Mouse (Mus musculus) stomach, embryonic 15.5 days (tissue): ENCODE measurements around the gene Tmem51. TPM values are rescaled to one million over a fixed set of nuclear protein-coding genes. Genes with fewer than 3 reads are reported as not detected.
"Not testable (repeated sequence)": the region's sequence is repeated elsewhere in the genome, so short reads cannot be mapped to it uniquely, and the experiment has no call there.

Experiments
- ATAC-seq: fragments of 200-750 bp; cut with Nextera tagmentation; 2 replicates; pipeline ENCODE4 v1.8.0; 2017; ENCODE audit warnings: low read depth, moderate number of reproducible peaks, moderate TSS enrichment; ENCODE audit not compliant: insufficient read depth, low FRiP score
- H3K27ac ChIP-seq: fragments of 300-500 bp; sonication (generic); 2 replicates; pipeline ENCODE4 v1.5.1; 2015; ENCODE audit warnings: mild to moderate bottlenecking, inconsistent platforms
- H3K27me3 ChIP-seq: fragments of 300-500 bp; sonication (generic); replicated peaks from 2 replicates; pipeline ENCODE4 v1.6.1; 2015; ENCODE audit warnings: inconsistent platforms
- H3K36me3 ChIP-seq: fragments of 300-500 bp; sonication (generic); 2 replicates; pipeline ENCODE4 v1.6.1; 2015; ENCODE audit warnings: inconsistent platforms
- H3K4me1 ChIP-seq: fragments of 300-500 bp; sonication (generic); 2 replicates; pipeline ENCODE4 v1.6.1; 2015; ENCODE audit warnings: inconsistent platforms
- H3K4me2 ChIP-seq: fragments of 300-500 bp; sonication (generic); 2 replicates; pipeline ENCODE4 v1.6.1; 2015; ENCODE audit warnings: mild to moderate bottlenecking, inconsistent platforms
- H3K4me3 ChIP-seq: fragments of 300-500 bp; sonication (generic); replicated peaks from 2 replicates; pipeline ENCODE4 v1.5.1; 2015; ENCODE audit warnings: inconsistent platforms
- H3K9ac ChIP-seq: fragments of 300-500 bp; sonication (generic); 2 replicates; pipeline ENCODE4 v1.6.1; 2015; ENCODE audit warnings: inconsistent platforms
- H3K9me3 ChIP-seq: fragments of 300-500 bp; sonication (generic); 2 replicates; pipeline ENCODE4 v1.6.1; 2016; ENCODE audit warnings: inconsistent platforms
- WGBS: fragments of 180-500 bp; shearing (Covaris S2); methylation state at CpG from one replicate; pipeline ENCODE4 v1.1.7; 2015; 5-methylcytosine and 5-hydroxymethylcytosine counted together
- polyA plus RNA-seq: library from polyadenylated mRNA; unstranded; fragments of >200 nt; fragmentation: Nextera tagmentation; extraction: Ambion mirVana; gene quantifications from 2 replicates; pipeline ENCODE4 v1.2.1, GENCODE M21; 2015

The Tmem51 gene
- polyA plus RNA-seq, 1 experiment from 2014 or later, result 62.4 TPM

- no peak for ATAC-seq
- H3K27ac ChIP-seq, result peak overlapping the region; percentile 44; the same call in 1 of the 2 replicates
- no peak overlapping the region for H3K9ac ChIP-seq
These were observed 83.5 kb downstream of the Tmem51 start for GRCm38 (mm10) chr4:142000581-142000980.

GRCm38 (mm10) chr4:141999494-142000074 is 84.5 kb downstream of the Tmem51 start:
- Histone ChIP-seq H3K27me3 (no peaks in the 10 kb centered on the region), H3K9ac (no peak overlapping the region), H3K27ac (peak overlapping the region; percentile 95), H3K4me3 (no peak overlapping the region), H3K36me3 (no peaks in the 10 kb centered on the region), H3K4me2 (no peak overlapping the region), H3K4me1 (peaks cover 9% of the 10 kb centered on the region; the same call in 1 of the 2 replicates), H3K9me3 (no peaks in the 10 kb centered on the region)
- WGBS, result 39% methylated on average over 7 of the region's 7 CpGs
- peak; percentile 84 for ATAC-seq

More at GRCm38 (mm10) chr4:142000581-142000980, 83.5 kb downstream of the Tmem51 start:
- Histone ChIP-seq H3K27me3 (no peaks in the 10 kb centered on the region), H3K9me3 (no peaks in the 10 kb centered on the region), H3K36me3 (no peaks in the 10 kb centered on the region), H3K4me2 (no peak overlapping the region), H3K4me3 (no peak overlapping the region), H3K4me1 (peaks cover 9% of the 10 kb centered on the region; the same call in 1 of the 2 replicates)
- 54% methylated on average over 9 of the region's 9 CpGs for WGBS

- Histone ChIP-seq H3K4me1 (peaks cover 9% of the 10 kb centered on the region; the same call in 1 of the 2 replicates), H3K36me3 (no peaks in the 10 kb centered on the region), H3K27me3 (no peaks in the 10 kb centered on the region), H3K9me3 (no peaks in the 10 kb centered on the region), H3K9ac (no peak overlapping the region), H3K27ac (peak overlapping the region; percentile 2), H3K4me3 (no peak overlapping the region), H3K4me2 (peak overlapping the region; percentile 8; the same call in 1 of the 2 replicates)
- WGBS, result 21% methylated on average over 11 of the region's 11 CpGs
- ATAC-seq, result no peak
These were observed 85.8 kb downstream of the Tmem51 start for GRCm38 (mm10) chr4:141998282-141998821.

- H3K36me3 ChIP-seq, result no peaks in the 10 kb centered on the region
- peak overlapping the region; percentile 9 for H3K27ac ChIP-seq
- no peak overlapping the region for H3K4me2 ChIP-seq
- H3K4me3 ChIP-seq, result no peak overlapping the region
- no peak overlapping the region for H3K9ac ChIP-seq
- no peaks in the 10 kb centered on the region for H3K27me3 ChIP-seq
- no peaks in the 10 kb centered on the region for H3K9me3 ChIP-seq
- peaks cover 9% of the 10 kb centered on the region; the same call in 1 of the 2 replicates for H3K4me1 ChIP-seq
- WGBS, result 48% methylated on average over 3 of the region's 3 CpGs
- ATAC-seq, result no peak
These were observed 87.2 kb downstream of the Tmem51 start for GRCm38 (mm10) chr4:141996880-141997279.

GRCm38 (mm10) chr4:141996086-141996485 is 88.0 kb downstream of the Tmem51 start:
- no peak overlapping the region for H3K9ac ChIP-seq
- H3K9me3 ChIP-seq, result no peaks in the 10 kb centered on the region
- H3K27me3 ChIP-seq, result no peaks in the 10 kb centered on the region
- no peak overlapping the region for H3K4me3 ChIP-seq
- H3K4me1 ChIP-seq, result peaks cover 9% of the 10 kb centered on the region; the same call in 1 of the 2 replicates
- no peak overlapping the region for H3K4me2 ChIP-seq
- H3K36me3 ChIP-seq, result no peaks in the 10 kb centered on the region
- WGBS, result 69% methylated on average over 7 of the region's 7 CpGs
- no peak for ATAC-seq
- H3K27ac ChIP-seq, result no peak overlapping the region

- not testable (repeated sequence) for ATAC-seq, H3K27me3 ChIP-seq, H3K27ac ChIP-seq, H3K9ac ChIP-seq, H3K4me1 ChIP-seq, H3K4me2 ChIP-seq, H3K9me3 ChIP-seq, H3K36me3 ChIP-seq, H3K4me3 ChIP-seq
- 74% methylated on average over 2 of the region's 2 CpGs for WGBS
These were observed 90.0 kb downstream of the Tmem51 start for GRCm38 (mm10) chr4:141994062-141994471.

- no peak overlapping the region for H3K27ac ChIP-seq
- ATAC-seq, result no peak
- H3K9me3 ChIP-seq, result no peaks in the 10 kb centered on the region
- no peaks in the 10 kb centered on the region for H3K27me3 ChIP-seq
- WGBS, result 69% methylated on average over 5 of the region's 5 CpGs
- no peaks in the 10 kb centered on the region for H3K36me3 ChIP-seq
- no peak overlapping the region for H3K4me2 ChIP-seq
- H3K4me3 ChIP-seq, result no peak overlapping the region
- peaks cover 7% of the 10 kb centered on the region; the same call in 1 of the 2 replicates for H3K4me1 ChIP-seq
- no peak overlapping the region for H3K9ac ChIP-seq
These were observed 90.6 kb downstream of the Tmem51 start for GRCm38 (mm10) chr4:141993347-141994061.

GRCm38 (mm10) chr4:141992530-141993204 is 91.4 kb downstream of the Tmem51 start:
- no peak overlapping the region for H3K4me3 ChIP-seq
- H3K9me3 ChIP-seq, result no peaks in the 10 kb centered on the region
- H3K4me2 ChIP-seq, result no peak overlapping the region
- ATAC-seq, result 0 out of 2 replicates have a peak, but pooled peaks have one; percentile 41
- peaks cover 4% of the 10 kb centered on the region; the same call in 1 of the 2 replicates for H3K4me1 ChIP-seq
- no peaks in the 10 kb centered on the region for H3K27me3 ChIP-seq
- WGBS, result 72% methylated on average over 14 of the region's 14 CpGs
- no peaks in the 10 kb centered on the region for H3K36me3 ChIP-seq
- no peak overlapping the region for H3K9ac ChIP-seq
- H3K27ac ChIP-seq, result no peak overlapping the region

- Histone ChIP-seq H3K9ac (no peak overlapping the region), H3K4me3 (no peak overlapping the region), H3K4me2 (no peak overlapping the region), H3K4me1 (no peaks in the 10 kb centered on the region), H3K9me3 (no peaks in the 10 kb centered on the region), H3K36me3 (no peaks in the 10 kb centered on the region), H3K27me3 (no peaks in the 10 kb centered on the region), H3K27ac (no peak overlapping the region)
- WGBS, result 96% methylated on average over 1 of the region's 1 CpGs
- no peak for ATAC-seq
These were observed 95.9 kb downstream of the Tmem51 start for GRCm38 (mm10) chr4:141988178-141988577.

- Histone ChIP-seq H3K27me3 (no peaks in the 10 kb centered on the region), H3K4me3 (no peak overlapping the region), H3K27ac (no peak overlapping the region), H3K9me3 (no peaks in the 10 kb centered on the region), H3K9ac (no peak overlapping the region), H3K4me1 (no peaks in the 10 kb centered on the region), H3K36me3 (no peaks in the 10 kb centered on the region), H3K4me2 (no peak overlapping the region)
- no peak for ATAC-seq
- 59% methylated on average over 3 of the region's 3 CpGs for WGBS
These were observed 100.4 kb downstream of the Tmem51 start for GRCm38 (mm10) chr4:141983689-141984088.

GRCm38 (mm10) chr4:141981475-141981874 is 102.6 kb downstream of the Tmem51 start:
- ATAC-seq, result no peak; the same call in 1 of the 2 replicates
- H3K9me3 ChIP-seq, result no peaks in the 10 kb centered on the region
- H3K4me1 ChIP-seq, result no peaks in the 10 kb centered on the region
- H3K4me3 ChIP-seq, result no peak overlapping the region
- 67% methylated on average over 3 of the region's 3 CpGs for WGBS
- no peaks in the 10 kb centered on the region for H3K27me3 ChIP-seq
- no peak overlapping the region for H3K9ac ChIP-seq
- H3K36me3 ChIP-seq, result no peaks in the 10 kb centered on the region
- H3K27ac ChIP-seq, result no peak overlapping the region
- H3K4me2 ChIP-seq, result no peak overlapping the region
